Mouse (Mus musculus) B cell, adult 62 days (primary cell): Measurements from ENCODE around the gene Cdkal1. TPM values are rescaled to one million over a fixed set of nuclear protein-coding genes. Genes with fewer than 3 reads are reported as not detected.

ENCODE experiments used
- total RNA-seq: library from RNA; stranded (reverse); gene quantifications from 4 replicates; pipeline ENCODE4 v1.2.4, GENCODE M21; 2023

The Cdkal1 gene
- total RNA-seq, result 54.3 to 73.6 TPM (median 65.0 TPM) in 4 replicates

DNA sequence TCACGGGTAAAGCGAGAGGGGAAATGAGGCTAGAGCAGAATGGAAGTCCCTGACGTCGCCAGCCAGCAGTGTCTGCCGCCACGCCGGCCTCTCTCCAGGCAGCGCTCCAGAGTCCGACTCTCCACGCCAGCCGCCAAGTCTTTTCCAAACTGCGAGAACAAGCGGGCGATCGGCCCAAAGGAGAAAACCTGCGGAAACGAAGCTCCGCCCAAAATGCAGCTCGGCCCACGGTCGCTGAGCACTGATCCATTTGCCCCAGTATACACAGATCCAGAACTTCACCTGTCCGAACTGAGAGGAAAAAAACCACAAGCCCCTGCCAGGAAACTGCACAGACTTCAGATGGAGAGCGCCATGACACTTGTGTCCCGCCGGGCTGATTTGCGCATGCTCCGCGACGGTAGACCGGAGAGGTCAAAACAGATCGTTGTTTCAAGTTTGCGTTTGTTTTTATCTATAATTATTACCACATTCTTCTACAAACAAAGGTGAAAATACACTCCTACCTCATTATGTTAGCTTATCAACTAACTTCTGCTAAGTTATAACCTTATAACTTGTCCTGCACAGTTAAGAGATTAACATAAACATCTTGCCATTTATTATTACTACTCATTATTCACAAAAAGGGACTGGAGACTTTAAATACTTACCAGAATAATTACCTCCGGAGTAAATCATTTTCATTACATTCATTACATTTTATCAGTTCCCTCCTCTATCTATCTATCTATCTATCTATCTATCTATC is at the start of gene Cdkal1:
Cdkal1 (minus strand) TSS at position 394 of the 751 bp plus-strand sequence.

Other genes starting within 250 kb of the Cdkal1 start
- gene E2f3, start 130.4 kb upstream of the Cdkal1 start, total RNA-seq, result 5.7 to 7.0 TPM (median 6.3 TPM) in 4 replicates